Mouse (Mus musculus) small intestine, adult 2 months (tissue): ENCODE results near the gene Snd1.

Experiments used
- CTCF ChIP-seq: fragments of 200-500 bp; IDR thresholded peaks from 2 replicates; pipeline ENCODE4 v1.5.1; 2012; ENCODE audit warnings: low read depth, mild to moderate bottlenecking, control low read depth, inconsistent platforms, low read length, moderate library complexity, mixed read lengths; ENCODE audit not compliant: insufficient replicate concordance, insufficient read length; ENCODE audit errors: extremely low read depth
- POLR2A ChIP-seq: fragments of 200-500 bp; IDR thresholded peaks from 2 replicates; pipeline ENCODE4 v1.6.1; 2012; ENCODE audit warnings: low read depth, mild to moderate bottlenecking, control low read depth, inconsistent platforms, low read length, moderate library complexity

- TF ChIP-seq CTCF (no peak), POLR2A (no peak)
Measured at GRCm38 (mm10) chr6:28504611-28505010, 29.7 kb downstream of the Snd1 start.
